8 mouse cellular contexts compared by ENCODE assay signal in genomic region chr11:60417717-60418472, GRCm38 (mm10). TPM values are rescaled to one million over a fixed set of nuclear protein-coding genes. Genes with fewer than 3 reads are reported as not detected.
DNase-seq lines count a peak whose midpoint lies in the region; ATAC-seq and TF ChIP-seq lines count a peak whose summit lies in the region.

Atpaf2 (minus strand) TSS chr11:60418457.

- no peaks in the 10 kb centered on the region for H3K9me3 ChIP-seq in hindbrain, postnatal 0 days (ENCODE audit: low read length)
- no peaks in the 10 kb centered on the region for H3K9me3 ChIP-seq in liver, embryonic 11.5 days (ENCODE audit: control insufficient read depth, low read length)
- no peaks in the 10 kb centered on the region for H3K9me3 ChIP-seq in neural tube, embryonic 15.5 days (replicated peaks)

- WGBS in cerebellum, adult 2 months, result 1% methylated on average over 39 of the region's 39 CpGs
- under 1% methylated on average over 34 of the region's 39 CpGs for WGBS in hindbrain, postnatal 0 days
- under 1% methylated on average over 38 of the region's 39 CpGs for WGBS in liver, embryonic 11.5 days
- 0% methylated on average over 36 of the region's 39 CpGs for WGBS in neural tube, embryonic 15.5 days

- peak; percentile 46 for ATAC-seq in hindbrain, postnatal 0 days
- peak; percentile 40 for ATAC-seq in liver, embryonic 11.5 days (replicated peaks; ENCODE audit: low FRiP score)
- ATAC-seq in neural tube, embryonic 15.5 days (ENCODE audit: low FRiP score), result peak; percentile 54; the same call in 1 of the 2 replicates

- TF ChIP-seq CTCF in cerebellum, adult 2 months (IDR thresholded peaks at IDR 0.05; ENCODE audit: borderline replicate concordance, insufficient read depth, low read depth, low read length), result no peak
- no peak for TF ChIP-seq CTCF in gastrocnemius, adult 2 months (IDR thresholded peaks at IDR 0.05)
- no peak for TF ChIP-seq CTCF in hindbrain, postnatal 0 days (IDR thresholded peaks at IDR 0.05; ENCODE audit: low read depth)

- TF ChIP-seq POLR2A in cerebellum, adult 2 months (IDR thresholded peaks at IDR 0.05; ENCODE audit: borderline replicate concordance, insufficient read depth, low read length), result no peak

- intact Hi-C loops in gastrocnemius, adult 2 months (cut with DNase I), result loop anchor here (5.0 kb wide), 1 partner anchor 311 kb away; the partner anchor contains the start of gene Rai1

- no peak for DNase-seq in cerebellum, adult 2 months
- DNase-seq in cerebellum, adult 11 months, result no peak
- DNase-seq in A20 (ENCODE audit: low read depth, low spot score), result peak; percentile 44
- DNase-seq in c-Kit-negative CD71-positive TER-119-positive erythroid progenitor cells, embryonic 14.5 days (ENCODE audit: low read depth, low spot score), result peak; percentile 26
- no peak for DNase-seq in gastrocnemius, adult 2 months
- peak; percentile 36 for DNase-seq in hindbrain, postnatal 0 days (ENCODE audit: low spot score)
- peak; percentile 70 for DNase-seq in liver, embryonic 11.5 days (ENCODE audit: low spot score)

- no peaks in the 10 kb centered on the region for H3K36me3 ChIP-seq in hindbrain, postnatal 0 days (ENCODE audit: insufficient read depth, low read length)
- no peaks in the 10 kb centered on the region for H3K36me3 ChIP-seq in liver, embryonic 11.5 days (ENCODE audit: control insufficient read depth, insufficient read depth, low read length)
- no peaks in the 10 kb centered on the region for H3K36me3 ChIP-seq in neural tube, embryonic 15.5 days

- peaks cover 3% of the 10 kb centered on the region; the same call in 1 of the 2 replicates for H3K4me1 ChIP-seq in cerebellum, adult 2 months (ENCODE audit: control insufficient read depth, insufficient read depth, low read length)
- peaks cover 17% of the 10 kb centered on the region for H3K4me1 ChIP-seq in hindbrain, postnatal 0 days (ENCODE audit: insufficient read depth, low read length)
- H3K4me1 ChIP-seq in liver, embryonic 11.5 days (replicated peaks; ENCODE audit: control insufficient read depth, insufficient read depth, low read length), result peaks cover 17% of the 10 kb centered on the region
- H3K4me1 ChIP-seq in neural tube, embryonic 15.5 days, result peaks cover 43% of the 10 kb centered on the region

- H3K4me2 ChIP-seq in hindbrain, postnatal 0 days (ENCODE audit: low read depth, low read length), result peak within 1 kb of the TSS; percentile 93
- H3K4me2 ChIP-seq in liver, embryonic 11.5 days, result peak within 1 kb of the TSS; percentile 86
- H3K4me2 ChIP-seq in neural tube, embryonic 15.5 days, result peak within 1 kb of the TSS; percentile 83

- H3K27me3 ChIP-seq in cerebellum, adult 2 months (ENCODE audit: control insufficient read depth, insufficient read depth, low read length), result no peaks in the 10 kb centered on the region
- no peaks in the 10 kb centered on the region for H3K27me3 ChIP-seq in hindbrain, postnatal 0 days (ENCODE audit: insufficient read depth, low read length)
- no peaks in the 10 kb centered on the region for H3K27me3 ChIP-seq in liver, embryonic 11.5 days (replicated peaks; ENCODE audit: control insufficient read depth, insufficient read depth, low read length)
- H3K27me3 ChIP-seq in neural tube, embryonic 15.5 days (replicated peaks), result no peaks in the 10 kb centered on the region

- H3K9ac ChIP-seq in hindbrain, postnatal 0 days (replicated peaks; ENCODE audit: low read length), result peak within 1 kb of the TSS; percentile 92
- H3K9ac ChIP-seq in liver, embryonic 11.5 days (ENCODE audit: low read depth, low read length), result peak within 1 kb of the TSS; percentile 95
- peak within 1 kb of the TSS; percentile 79 for H3K9ac ChIP-seq in neural tube, embryonic 15.5 days (replicated peaks)

- H3K4me3 ChIP-seq in cerebellum, adult 2 months (replicated peaks; ENCODE audit: insufficient read depth, low read depth, low read length), result peak within 1 kb of the TSS; percentile 74
- peak within 1 kb of the TSS; percentile 91 for H3K4me3 ChIP-seq in gastrocnemius, adult 2 months
- peak within 1 kb of the TSS; percentile 91 for H3K4me3 ChIP-seq in hindbrain, postnatal 0 days (ENCODE audit: low read length)
- H3K4me3 ChIP-seq in liver, embryonic 11.5 days (ENCODE audit: low read depth, low read length), result peak within 1 kb of the TSS; percentile 90
- peak within 1 kb of the TSS; percentile 72 for H3K4me3 ChIP-seq in neural tube, embryonic 15.5 days (replicated peaks)

- peak within 1 kb of the TSS; percentile 67 for H3K27ac ChIP-seq in cerebellum, adult 2 months (ENCODE audit: insufficient read depth, low read length)
- H3K27ac ChIP-seq in gastrocnemius, adult 2 months, result peak within 1 kb of the TSS; percentile 94
- H3K27ac ChIP-seq in hindbrain, postnatal 0 days, result peak within 1 kb of the TSS; percentile 89
- H3K27ac ChIP-seq in liver, embryonic 11.5 days (ENCODE audit: low read depth, low read length), result peak within 1 kb of the TSS; percentile 88
- peak within 1 kb of the TSS; percentile 84 for H3K27ac ChIP-seq in neural tube, embryonic 15.5 days (replicated peaks)

RNA-seq across cellular contexts. Expression of gene Atpaf2, which starts in this region (rescaled TPM):
- 31.3 and 33.4 TPM in 2 replicates for polyA plus RNA-seq in cerebellum, adult 2 months (2012; rRNA removed)
- total RNA-seq in gastrocnemius, adult 2 months (2021), result 10 to 100 TPM; 28.9 to 31.4 TPM
- total RNA-seq in hindbrain, postnatal 0 days (2014; rRNA removed), result 29.2 and 63.4 TPM in 2 replicates
- 45.8 and 48.4 TPM in 2 replicates for polyA plus RNA-seq in hindbrain, postnatal 0 days (2015; fragmentation: Nextera tagmentation; extraction: Ambion mirVana)
- 70.2 and 70.6 TPM in 2 replicates for polyA plus RNA-seq in liver, embryonic 11.5 days (2014; fragmentation: Nextera tagmentation; extraction: Ambion mirVana)
- polyA plus RNA-seq in neural tube, embryonic 15.5 days (2015; fragmentation: Nextera tagmentation; extraction: Ambion mirVana), result 45.7 and 48.6 TPM in 2 replicates

Comparison
In these comparisons a context has a peak if more than half of its experiments do, and no peak if none do; other contexts are left out.
1. DNase-seq: peak in A20 (single experiment), c-Kit-negative CD71-positive TER-119-positive erythroid progenitor cells, embryonic 14.5 days (single experiment), hindbrain, postnatal 0 days (single experiment) and liver, embryonic 11.5 days (single experiment); none in cerebellum, adult 2 months (0 of 2), cerebellum, adult 11 months (single experiment) and gastrocnemius, adult 2 months (single experiment).
2. Peak in every context shown above with its lines, with median percentiles within 50 percentile points of each other: H3K27ac ChIP-seq, H3K4me3 ChIP-seq, ATAC-seq, H3K4me2 ChIP-seq and H3K9ac ChIP-seq.